Mouse (Mus musculus) kidney, embryonic 14.5 days (tissue): ENCODE results near the gene Dpp4. TPM values are rescaled to one million over a fixed set of nuclear protein-coding genes. Genes with fewer than 3 reads are reported as not detected.

Source experiments
- ATAC-seq: fragments of 200-750 bp; cut with Nextera tagmentation; 2 replicates; pipeline ENCODE4 v1.8.0; 2017; ENCODE audit warnings: moderate number of reproducible peaks, mild to moderate bottlenecking, moderate TSS enrichment, moderate library complexity; ENCODE audit not compliant: low FRiP score, low TSS enrichment
- H3K27ac ChIP-seq: fragments of 300-500 bp; sonication (generic); 2 replicates; pipeline ENCODE4 v1.5.1; 2014; ENCODE audit warnings: low read depth, mild to moderate bottlenecking, low read length, moderate library complexity, mixed read lengths
- H3K27me3 ChIP-seq: fragments of 300-500 bp; sonication (generic); 2 replicates; pipeline ENCODE4 v1.6.1; 2014; ENCODE audit warnings: mild to moderate bottlenecking, low read length; ENCODE audit not compliant: control insufficient read depth, insufficient read depth
- H3K36me3 ChIP-seq: fragments of 300-500 bp; sonication (generic); 2 replicates; pipeline ENCODE4 v1.6.1; 2014; ENCODE audit warnings: low read length, mixed read lengths; ENCODE audit not compliant: control insufficient read depth, insufficient read depth
- H3K4me1 ChIP-seq: fragments of 300-500 bp; sonication (generic); 2 replicates; pipeline ENCODE4 v1.6.1; 2014; ENCODE audit warnings: low read length, mixed read lengths; ENCODE audit not compliant: control insufficient read depth, insufficient read depth
- H3K4me2 ChIP-seq: fragments of 300-500 bp; sonication (generic); replicated peaks from 2 replicates; pipeline ENCODE4 v1.6.1; 2014; ENCODE audit warnings: low read depth, mild to moderate bottlenecking, low read length
- H3K4me3 ChIP-seq: fragments of 300-500 bp; sonication (generic); 2 replicates; pipeline ENCODE4 v1.5.1; 2014; ENCODE audit warnings: mild to moderate bottlenecking, low read length
- H3K9ac ChIP-seq: fragments of 300-500 bp; sonication (generic); 2 replicates; pipeline ENCODE4 v1.6.1; 2014; ENCODE audit warnings: low read depth, mild to moderate bottlenecking, low read length, moderate library complexity
- H3K9me3 ChIP-seq: fragments of 300-500 bp; sonication (generic); 2 replicates; pipeline ENCODE4 v1.6.1; 2016; ENCODE audit warnings: low read length; ENCODE audit not compliant: control insufficient read depth
- WGBS: fragments of 180-500 bp; shearing (Covaris S2); extraction: QIAGEN DNeasy Blood & Tissue Kit; methylation state at CpG from one replicate; pipeline ENCODE4 v1.1.7; 2014; 5-methylcytosine and 5-hydroxymethylcytosine counted together
- polyA plus RNA-seq: library from polyadenylated mRNA; unstranded; fragments of >200 nt; fragmentation: Nextera tagmentation; extraction: Ambion mirVana; gene quantifications from 2 replicates; pipeline ENCODE4 v1.2.1, GENCODE M21; 2014

Gene Dpp4
- polyA plus RNA-seq, 1 experiment from 2014 or later, result 70.1 TPM

- Histone ChIP-seq H3K27me3 (no peaks in the 10 kb centered on the region), H3K36me3 (no peaks in the 10 kb centered on the region), H3K9me3 (no peaks in the 10 kb centered on the region), H3K4me1 (no peaks in the 10 kb centered on the region), H3K27ac (no peak overlapping the region), H3K4me2 (no peak overlapping the region), H3K4me3 (no peak overlapping the region), H3K9ac (no peak overlapping the region)
- WGBS, result 65% methylated on average over 3 of the region's 3 CpGs
- no peak for ATAC-seq
Measured at GRCm38 (mm10) chr2:62420045-62420444, 8.0 kb upstream of the Dpp4 start.

GRCm38 (mm10) chr2:62417233-62417632 lies 5.2 kb upstream of the Dpp4 start:
- Histone ChIP-seq H3K4me2 (no peak overlapping the region), H3K9me3 (no peaks in the 10 kb centered on the region), H3K36me3 (no peaks in the 10 kb centered on the region), H3K4me1 (0 out of 2 replicates have a peak, but pooled peaks cover 4% of the 10 kb centered on the region), H3K4me3 (no peak overlapping the region), H3K9ac (no peak overlapping the region), H3K27me3 (no peaks in the 10 kb centered on the region), H3K27ac (no peak overlapping the region)
- 68% methylated on average over 1 of the region's 1 CpGs for WGBS
- no peak for ATAC-seq

GRCm38 (mm10) chr2:62411211-62412080 lies 585 bp downstream of the Dpp4 start:
- H3K4me3 ChIP-seq, result peak overlapping the region; percentile 42
- 0 out of 2 replicates have a peak, but pooled peaks cover 9% of the 10 kb centered on the region for H3K4me1 ChIP-seq
- H3K9me3 ChIP-seq, result no peaks in the 10 kb centered on the region
- peak; percentile 96 for ATAC-seq
- no peaks in the 10 kb centered on the region for H3K27me3 ChIP-seq
- peak overlapping the region; percentile 55 for H3K9ac ChIP-seq
- no peaks in the 10 kb centered on the region for H3K36me3 ChIP-seq
- 6% methylated on average over 47 of the region's 47 CpGs for whole genome bisulfite sequencing
- H3K27ac ChIP-seq, result peak overlapping the region; percentile 80
- H3K4me2 ChIP-seq, result peak overlapping the region; percentile 72

GRCm38 (mm10) chr2:62408701-62409201 lies 3.3 kb downstream of the Dpp4 start:
- Histone ChIP-seq H3K4me3 (no peak overlapping the region), H3K27ac (no peak overlapping the region), H3K27me3 (no peaks in the 10 kb centered on the region), H3K36me3 (no peaks in the 10 kb centered on the region), H3K9ac (no peak overlapping the region), H3K9me3 (no peaks in the 10 kb centered on the region), H3K4me2 (no peak overlapping the region), H3K4me1 (peaks cover 13% of the 10 kb centered on the region; the same call in 1 of the 2 replicates)
- ATAC-seq, result no peak
- WGBS, result 38% methylated on average over 4 of the region's 4 CpGs

- H3K27me3 ChIP-seq, result no peaks in the 10 kb centered on the region
Measured at GRCm38 (mm10) chr2:62408216-62408615, 3.8 kb downstream of the Dpp4 start.

GRCm38 (mm10) chr2:62403556-62404135 lies 8.4 kb downstream of the Dpp4 start:
- H3K27ac ChIP-seq, result peak overlapping the region; percentile 15; the same call in 1 of the 2 replicates
- no peaks in the 10 kb centered on the region for H3K9me3 ChIP-seq
- H3K4me3 ChIP-seq, result no peak overlapping the region
- no peaks in the 10 kb centered on the region for H3K36me3 ChIP-seq
- WGBS, result 47% methylated on average over 5 of the region's 5 CpGs
- H3K27me3 ChIP-seq, result no peaks in the 10 kb centered on the region
- H3K4me2 ChIP-seq, result no peak overlapping the region; the same call in 1 of the 2 replicates
- peak; percentile 73; the same call in 1 of the 2 replicates for ATAC-seq
- peaks cover 8% of the 10 kb centered on the region; the same call in 1 of the 2 replicates for H3K4me1 ChIP-seq
- H3K9ac ChIP-seq, result no peak overlapping the region

More at GRCm38 (mm10) chr2:62408216-62408615, 3.8 kb downstream of the Dpp4 start:
- no peak overlapping the region for H3K27ac ChIP-seq
- no peak for ATAC-seq
- H3K4me2 ChIP-seq, result no peak overlapping the region
- WGBS, result 79% methylated on average over 5 of the region's 5 CpGs
- H3K4me3 ChIP-seq, result no peak overlapping the region
- H3K9me3 ChIP-seq, result no peaks in the 10 kb centered on the region
- no peak overlapping the region for H3K9ac ChIP-seq
- H3K36me3 ChIP-seq, result no peaks in the 10 kb centered on the region
- peaks cover 16% of the 10 kb centered on the region; the same call in 1 of the 2 replicates for H3K4me1 ChIP-seq

GRCm38 (mm10) chr2:62401011-62401410 lies 11.0 kb downstream of the Dpp4 start:
- no peak for ATAC-seq
- Histone ChIP-seq H3K36me3 (no peaks in the 10 kb centered on the region), H3K27ac (no peak overlapping the region), H3K4me2 (no peak overlapping the region), H3K27me3 (no peaks in the 10 kb centered on the region), H3K4me3 (no peak overlapping the region), H3K4me1 (peaks cover 8% of the 10 kb centered on the region; the same call in 1 of the 2 replicates), H3K9me3 (no peaks in the 10 kb centered on the region), H3K9ac (no peak overlapping the region)
- WGBS, result 90% methylated on average over 6 of the region's 6 CpGs

GRCm38 (mm10) chr2:62399832-62400231 lies 12.2 kb downstream of the Dpp4 start:
- no peaks in the 10 kb centered on the region for H3K9me3 ChIP-seq
- no peak overlapping the region for H3K4me3 ChIP-seq
- H3K4me1 ChIP-seq, result peaks cover 8% of the 10 kb centered on the region; the same call in 1 of the 2 replicates
- no peak overlapping the region for H3K27ac ChIP-seq
- H3K9ac ChIP-seq, result no peak overlapping the region
- 92% methylated on average over 2 of the region's 2 CpGs for WGBS
- H3K4me2 ChIP-seq, result no peak overlapping the region
- H3K27me3 ChIP-seq, result no peaks in the 10 kb centered on the region
- ATAC-seq, result no peak
- H3K36me3 ChIP-seq, result no peaks in the 10 kb centered on the region

- no peak for ATAC-seq
- 64% methylated on average over 8 of the region's 8 CpGs for WGBS
- no peak overlapping the region for H3K27ac ChIP-seq
Measured at GRCm38 (mm10) chr2:62399361-62399760, 12.7 kb downstream of the Dpp4 start.

More at GRCm38 (mm10) chr2:62399361-62399760, 12.7 kb downstream of the Dpp4 start:
- H3K4me2 ChIP-seq, result no peak overlapping the region
- H3K4me1 ChIP-seq, result peaks cover 8% of the 10 kb centered on the region; the same call in 1 of the 2 replicates
- H3K36me3 ChIP-seq, result no peaks in the 10 kb centered on the region
- no peaks in the 10 kb centered on the region for H3K9me3 ChIP-seq
- no peak overlapping the region for H3K4me3 ChIP-seq
- no peaks in the 10 kb centered on the region for H3K27me3 ChIP-seq
- H3K9ac ChIP-seq, result no peak overlapping the region
